Mouse (Mus musculus) adrenal gland, adult 8-10 months (tissue): ENCODE measurements around the gene Uba3. TPM values are rescaled to one million over a fixed set of nuclear protein-coding genes. Genes with fewer than 3 reads are reported as not detected.

Source experiments
- DNase-seq: peaks from one replicate; pipeline ENCODE4 v3.0.0; 2022
- total RNA-seq, 4 experiments: library from RNA; stranded (reverse); gene quantifications; 2 replicates each; pipeline ENCODE4 v1.2.4; 2022

The Uba3 gene
- total RNA-seq, 4 experiments from 2014 or later: 51.9 to 66.2 (median 63.3) TPM

GRCm38 (mm10) chr6:97210191-97210961, 4.9 kb upstream of the Uba3 start, which contains the start of gene Arl6ip5:
TSS of gene Arl6ip5 (plus strand) at chr6:97210689.
- DNase-seq: peak; percentile 87

DNA sequence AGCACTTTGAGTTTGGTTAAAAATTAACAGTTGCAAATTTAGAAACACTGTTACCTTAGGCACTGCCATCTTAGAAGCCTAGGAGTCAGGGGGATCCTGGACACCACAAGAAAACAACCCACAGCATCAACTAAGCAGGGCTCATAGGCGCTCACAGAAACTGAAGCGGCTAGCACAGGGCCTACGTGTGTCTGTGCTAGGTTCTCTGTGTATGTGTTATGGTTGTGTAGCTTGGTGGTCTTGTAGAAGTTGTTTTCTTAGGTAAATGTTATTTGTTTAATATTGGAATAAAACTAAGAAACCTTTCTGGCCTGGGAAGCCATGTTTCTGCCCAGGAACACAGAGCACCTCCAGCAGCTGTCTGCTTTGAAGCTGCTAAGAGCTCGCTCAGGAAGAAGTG, 4.3 kb upstream of the Uba3 start:
- DNase-seq: no peak

GRCm38 (mm10) chr6:97209201-97209600, 3.8 kb upstream of the Uba3 start:
- no peak for DNase-seq

DNA sequence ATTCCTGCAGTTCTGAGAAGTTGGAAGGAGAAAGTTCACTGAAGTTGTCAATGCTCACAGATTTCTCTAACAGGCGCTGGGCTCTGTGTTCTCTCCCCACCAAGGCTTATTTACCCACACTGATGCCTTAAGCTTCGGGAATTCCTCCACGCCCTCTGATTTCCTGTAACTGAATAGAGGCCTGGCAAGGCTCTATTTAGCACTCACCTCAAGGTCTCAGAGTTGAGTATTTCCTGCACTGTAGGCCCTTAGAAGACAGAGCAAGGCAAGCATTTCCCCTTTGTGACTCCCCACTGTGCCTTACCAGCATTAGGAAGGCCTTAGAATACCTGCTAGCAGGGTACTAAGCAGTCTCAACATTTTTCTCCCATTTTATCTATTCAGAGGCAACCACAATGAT, 3.0 kb upstream of the Uba3 start:
- no peak for DNase-seq

DNA sequence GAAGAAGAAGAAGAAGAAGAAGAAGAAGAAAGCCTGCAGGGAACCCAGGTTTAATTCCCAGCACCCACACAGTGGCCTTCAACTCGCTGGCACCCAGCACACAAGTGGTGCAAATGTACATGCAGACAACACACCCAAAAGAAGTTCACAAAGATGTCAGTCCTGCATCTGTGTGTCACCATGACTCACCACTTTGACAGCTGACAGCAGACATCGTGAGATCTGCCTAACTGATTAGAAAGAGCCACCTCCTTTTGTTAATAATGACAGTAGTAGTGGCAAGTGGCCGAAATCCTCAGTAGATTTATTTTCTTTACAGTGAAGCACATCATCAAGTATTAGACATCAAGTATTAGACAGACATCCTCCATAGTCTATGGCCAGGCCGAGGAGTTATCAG, 1.6 kb upstream of the Uba3 start:
- no peak for DNase-seq

- DNase-seq: peak; percentile 45
Observed at GRCm38 (mm10) chr6:97204952-97205351, 495 bp downstream of the Uba3 start.

GRCm38 (mm10) chr6:97204252-97204869, 1.1 kb downstream of the Uba3 start:
- DNase-seq: no peak

GRCm38 (mm10) chr6:97202477-97202876, 3.0 kb downstream of the Uba3 start:
- no peak for DNase-seq

DNA sequence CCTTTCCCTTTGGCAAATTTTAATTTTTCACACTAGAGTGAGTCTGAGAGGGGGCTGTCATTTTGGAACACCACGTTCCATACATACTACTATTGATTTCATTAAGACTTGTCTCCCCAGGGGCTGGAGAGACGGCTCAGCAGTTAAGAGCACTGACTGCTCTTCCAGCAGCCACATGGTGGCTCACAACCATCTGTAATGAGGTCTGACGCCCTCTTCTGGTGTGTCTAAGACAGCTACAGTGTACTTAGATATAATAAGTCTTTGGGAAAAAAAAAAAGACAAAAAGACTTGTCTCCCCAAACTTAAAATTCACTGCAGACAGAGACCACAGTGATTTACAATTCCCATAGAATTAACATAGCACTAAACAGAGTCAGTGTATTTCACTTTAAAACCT, 5.0 kb downstream of the Uba3 start:
- DNase-seq: no peak

DNA sequence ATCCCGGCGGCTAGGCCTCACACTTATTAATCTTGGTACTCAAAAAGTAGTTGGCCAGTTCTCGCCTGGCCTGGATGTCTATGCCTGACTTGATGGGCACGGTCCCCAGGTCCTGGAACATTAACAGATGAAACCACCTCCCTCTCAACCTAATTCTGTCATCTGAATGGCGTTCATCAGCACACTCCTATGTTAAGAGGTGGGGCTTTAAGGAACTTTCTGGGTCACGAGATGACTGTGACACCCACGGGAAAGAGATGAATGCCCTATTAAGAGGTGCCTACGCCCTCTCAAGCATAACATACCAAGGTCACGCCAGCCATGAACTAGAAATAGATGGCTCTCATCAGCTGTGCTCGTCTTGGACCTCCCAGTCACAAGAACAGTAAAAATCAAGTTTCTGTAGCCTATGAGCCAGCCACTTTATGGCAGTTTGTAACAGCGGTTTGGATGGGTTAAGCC, 26.0 kb downstream of the Uba3 start:
- DNase-seq: no peak

GRCm38 (mm10) chr6:97178491-97179366, 26.7 kb downstream of the Uba3 start, which contains the start of gene Tmf1:
TSS of gene Tmf1 (minus strand) at chr6:97179122.
- peak; percentile 94 for DNase-seq

DNA sequence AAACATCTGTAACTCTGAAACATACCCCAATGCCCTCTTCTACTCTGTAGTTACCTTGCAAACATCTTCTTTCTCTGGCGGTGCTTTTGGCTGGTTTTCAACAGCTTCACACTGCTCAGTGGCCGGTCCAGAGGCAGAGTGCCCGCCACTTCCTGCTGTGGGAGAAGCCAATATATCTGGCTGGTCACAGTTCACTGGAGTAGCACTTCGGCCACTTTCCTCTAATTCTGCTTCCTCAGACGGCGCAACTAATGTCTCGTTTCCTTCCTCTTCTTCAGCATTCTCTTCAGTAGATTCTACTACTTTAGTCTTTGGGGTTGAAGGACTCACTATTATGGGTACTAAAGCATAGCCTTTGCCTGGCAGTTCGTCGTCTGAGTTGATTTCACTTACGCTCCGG, 29.7 kb downstream of the Uba3 start:
- DNase-seq: no peak

- DNase-seq: no peak
Observed at GRCm38 (mm10) chr6:97150156-97150555, 55.3 kb downstream of the Uba3 start.

GRCm38 (mm10) chr6:97149721-97150120, 55.7 kb downstream of the Uba3 start:
- no peak for DNase-seq

GRCm38 (mm10) chr6:97148383-97149251, 56.8 kb downstream of the Uba3 start, which contains the start of gene Eogt:
TSS of gene Eogt (minus strand) at chr6:97149182.
- DNase-seq: peak; percentile 75

DNA sequence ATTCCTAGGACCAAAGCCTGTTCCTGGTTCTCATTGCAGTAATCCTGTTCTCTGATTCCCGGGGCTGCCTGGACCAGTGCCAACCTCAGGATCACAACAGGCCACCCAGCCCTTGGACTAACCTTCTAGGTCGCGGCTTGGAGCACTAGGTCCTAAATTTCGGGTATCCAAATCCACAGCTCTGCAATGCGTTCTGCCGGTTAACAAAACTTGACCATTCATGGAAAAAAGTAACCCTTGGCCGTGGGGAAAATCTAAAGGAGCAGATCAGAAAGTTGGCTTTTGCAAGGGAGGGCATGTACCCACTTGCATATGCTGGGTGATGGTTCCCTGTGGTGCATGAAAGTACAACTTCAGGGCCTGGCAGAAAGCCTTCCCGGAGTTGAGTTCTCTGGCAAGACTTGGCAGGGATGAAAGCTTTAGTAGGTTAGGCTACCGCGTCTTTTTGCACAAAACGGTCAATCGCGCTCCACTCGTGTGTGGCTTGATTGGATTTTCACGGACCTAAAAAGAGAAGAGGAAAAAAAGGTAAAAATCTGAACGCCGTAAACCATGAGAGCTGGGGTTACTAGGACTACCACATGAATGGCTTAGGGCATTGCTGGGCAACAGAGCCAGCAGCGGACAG, 57.6 kb downstream of the Uba3 start:
- peak; percentile 52 for DNase-seq

- DNase-seq: peak; percentile 76
Observed at GRCm38 (mm10) chr6:97145156-97145555, 60.3 kb downstream of the Uba3 start.

- peak; percentile 87 for DNase-seq
Observed at GRCm38 (mm10) chr6:97144359-97144758, 61.1 kb downstream of the Uba3 start.

DNA sequence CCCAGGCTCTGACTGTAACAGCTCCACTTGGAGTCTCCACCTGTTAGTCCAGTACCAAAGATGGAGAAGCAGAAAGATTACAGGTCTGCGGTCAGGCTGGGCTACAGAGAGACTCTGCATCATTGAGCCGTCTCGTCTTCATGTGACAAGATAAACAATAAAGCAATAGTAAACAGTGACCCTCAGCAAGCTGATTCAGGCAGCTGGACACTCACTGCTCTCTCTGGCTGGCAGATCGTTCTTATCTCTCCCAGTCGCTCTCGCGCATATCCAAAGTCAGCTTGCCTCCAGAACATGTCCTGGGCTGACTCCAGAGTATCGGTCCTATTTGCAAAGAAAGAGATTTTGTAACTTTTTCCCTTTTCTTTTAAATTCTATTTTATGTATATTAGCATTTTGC, 62.8 kb downstream of the Uba3 start:
- no peak for DNase-seq

GRCm38 (mm10) chr6:97141811-97142210, 63.6 kb downstream of the Uba3 start:
- no peak for DNase-seq
